Mouse (Mus musculus) brain, embryonic 14.5 days (tissue): Measurements from ENCODE around the gene Pip4k2a.

Experiments used
- CTCF ChIP-seq: fragments of 200-500 bp; IDR thresholded peaks from 2 replicates; pipeline ENCODE4 v1.5.1; 2012; ENCODE audit warnings: inconsistent platforms, mild to moderate bottlenecking, moderate library complexity, borderline replicate concordance; ENCODE audit not compliant: insufficient read depth, insufficient read length; ENCODE audit errors: extremely low read depth
- POLR2A ChIP-seq: fragments of 200-500 bp; IDR thresholded peaks from 2 replicates; pipeline ENCODE4 v1.6.1; 2012; ENCODE audit warnings: mild to moderate bottlenecking, inconsistent platforms, borderline replicate concordance; ENCODE audit not compliant: poor library complexity, insufficient read depth, insufficient read length, severe bottlenecking; ENCODE audit errors: extremely low read depth

DNA sequence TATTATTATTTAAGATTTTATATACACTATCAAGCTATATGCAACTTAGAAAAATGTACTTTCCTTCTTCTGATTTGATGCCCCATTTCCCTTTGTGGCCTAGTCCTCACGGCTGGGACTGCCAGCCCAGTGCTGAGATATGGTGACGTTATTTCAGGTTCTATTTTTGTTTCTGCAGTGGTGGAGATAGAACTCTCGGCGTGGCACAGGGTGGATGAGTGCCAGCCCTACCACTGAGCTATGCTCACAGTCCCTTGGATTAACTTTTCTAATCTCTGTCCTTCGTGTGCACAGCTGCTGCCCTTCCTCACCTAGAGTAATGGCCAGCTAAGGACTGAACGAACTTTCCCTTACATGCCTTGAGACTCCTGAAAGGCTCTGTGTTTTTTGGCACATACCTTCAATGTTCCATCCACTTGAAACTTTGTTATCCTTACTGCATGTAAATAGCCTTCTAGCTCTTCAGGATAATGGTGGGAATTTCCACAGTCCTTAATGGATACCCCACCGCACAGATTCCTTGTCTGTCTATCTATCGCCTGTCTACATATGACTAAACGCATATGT, 164.8 kb downstream of the Pip4k2a start:
- TF ChIP-seq POLR2A (no peak), CTCF (no peak)
